Mouse (Mus musculus) MEL (cell line): ENCODE results near the gene 1810013L24Rik. TPM values are rescaled to one million over a fixed set of nuclear protein-coding genes. Genes with fewer than 3 reads are reported as not detected.

Experiments
- DNase-seq: peaks from one replicate; pipeline ENCODE4 v3.0.0; 2011; ENCODE audit warnings: low read depth, low spot score
- H3K27ac ChIP-seq: 2 replicates; pipeline ENCODE4 v1.5.1; 2012; ENCODE audit warnings: low read depth, mild to moderate bottlenecking, control low read depth, low read length, moderate library complexity; ENCODE audit not compliant: control insufficient read depth
- H3K27me3 ChIP-seq, 2 experiments: fragments of 150-350 bp in 1 of 2; sonication (generic) in 1 of 2; 2 replicates each; pipeline ENCODE4 v1.6.1; 2012; ENCODE audit warnings: low read length in 2 of 2, mild to moderate bottlenecking in 2 of 2, improper control_type of control experiment in 1 of 2, moderate library complexity in 1 of 2; ENCODE audit not compliant: insufficient read depth in 2 of 2, control insufficient read depth in 1 of 2
- H3K36me3 ChIP-seq, 2 experiments: 2 replicates each; pipeline ENCODE4 v1.6.1; 2012 to 2014; ENCODE audit warnings: low read length in 2 of 2, improper control_type of control experiment in 1 of 2, inconsistent platforms in 1 of 2, mild to moderate bottlenecking in 1 of 2; ENCODE audit not compliant: insufficient read depth in 2 of 2, control insufficient read depth in 1 of 2
- H3K4me1 ChIP-seq, 2 experiments: fragments of 150-350 bp in 1 of 2; sonication (generic) in 1 of 2; 2 replicates each; pipeline ENCODE4 v1.6.1; 2012; ENCODE audit warnings: low read length in 2 of 2, improper control_type of control experiment in 1 of 2, mild to moderate bottlenecking in 1 of 2; ENCODE audit not compliant: insufficient read depth in 2 of 2, control insufficient read depth in 1 of 2
- H3K4me3 ChIP-seq, 2 experiments: fragments of 150-350 bp in 1 of 2; sonication (generic) in 1 of 2; 2 replicates each; pipeline ENCODE4 v1.5.1; 2012; ENCODE audit warnings: low read depth in 2 of 2, low read length in 2 of 2, mild to moderate bottlenecking in 2 of 2, moderate library complexity in 2 of 2, control low read depth in 1 of 2, improper control_type of control experiment in 1 of 2; ENCODE audit not compliant: control insufficient read depth in 1 of 2, insufficient read depth in 1 of 2
- H3K79me2 ChIP-seq: 2 replicates; pipeline ENCODE4 v1.6.1; 2012; ENCODE audit warnings: mild to moderate bottlenecking, low read length, moderate library complexity; ENCODE audit not compliant: control insufficient read depth, poor library complexity, insufficient read depth
- H3K9ac ChIP-seq: 2 replicates; pipeline ENCODE4 v1.6.1; 2012; ENCODE audit warnings: low read depth, mild to moderate bottlenecking, control low read depth, low read length, moderate library complexity; ENCODE audit not compliant: control insufficient read depth, poor library complexity, severe bottlenecking
- H3K9me3 ChIP-seq: fragments of 150-350 bp; sonication (generic); replicated peaks from 2 replicates; pipeline ENCODE4 v1.6.1; 2012; ENCODE audit warnings: mild to moderate bottlenecking, low read length, improper control_type of control experiment, moderate library complexity; ENCODE audit not compliant: insufficient read depth
- BHLHE40 ChIP-seq: IDR thresholded peaks from 2 replicates; pipeline ENCODE4 v1.6.1; 2012; ENCODE audit warnings: low read depth, mild to moderate bottlenecking, inconsistent platforms, low read length, improper control_type of control experiment, borderline replicate concordance
- CHD1 ChIP-seq: IDR thresholded peaks from 2 replicates; pipeline ENCODE4 v1.6.1; 2012; ENCODE audit warnings: low read depth, mild to moderate bottlenecking, inconsistent platforms, low read length, improper control_type of control experiment
- CHD2 ChIP-seq: IDR thresholded peaks from 2 replicates; pipeline ENCODE4 v1.6.1; 2011; ENCODE audit warnings: low read length, improper control_type of control experiment
- CTCF ChIP-seq, 3 experiments: IDR thresholded peaks in 2 of 3; conservative IDR thresholded peaks in 1 of 3; 2 replicates each; pipeline ENCODE4 v1.5.1; 2011 to 2012; ENCODE audit warnings: low read length in 3 of 3, low read depth in 2 of 3, mild to moderate bottlenecking in 2 of 3, improper control_type of control experiment in 1 of 3, inconsistent platforms in 1 of 3, mixed read lengths in 1 of 3, moderate library complexity in 1 of 3; ENCODE audit not compliant: control insufficient read depth in 1 of 3, insufficient read depth in 1 of 3, poor library complexity in 1 of 3, severe bottlenecking in 1 of 3
- E2F4 ChIP-seq: IDR thresholded peaks from 2 replicates; pipeline ENCODE4 v1.6.1; 2011; ENCODE audit warnings: low read depth, low read length, improper control_type of control experiment, borderline replicate concordance
- ELF1 ChIP-seq: IDR thresholded peaks from 2 replicates; pipeline ENCODE4 v1.6.1; 2014; ENCODE audit warnings: low read depth, mild to moderate bottlenecking, inconsistent platforms, low read length, improper control_type of control experiment, moderate library complexity
- EP300 ChIP-seq, 2 experiments: IDR thresholded peaks; 2 replicates each; pipeline ENCODE4 v1.6.1; 2011; ENCODE audit warnings: improper control_type of control experiment in 2 of 2, low read length in 2 of 2, low read depth in 1 of 2, mild to moderate bottlenecking in 1 of 2
- ETS1 ChIP-seq: IDR thresholded peaks from 2 replicates; pipeline ENCODE4 v1.6.1; 2012; ENCODE audit warnings: low read depth, mild to moderate bottlenecking, inconsistent platforms, low read length, improper control_type of control experiment, moderate library complexity
- GABPA ChIP-seq: IDR thresholded peaks from 2 replicates; pipeline ENCODE4 v1.6.1; 2012; ENCODE audit warnings: low read depth, mild to moderate bottlenecking, inconsistent platforms, low read length, improper control_type of control experiment, moderate library complexity
- GATA1 ChIP-seq: IDR thresholded peaks from 2 replicates; pipeline ENCODE4 v1.6.1; 2011; ENCODE audit warnings: low read depth, low read length, improper control_type of control experiment
- HCFC1 ChIP-seq: IDR thresholded peaks from 2 replicates; pipeline ENCODE4 v1.6.1; 2012; ENCODE audit warnings: low read depth, mild to moderate bottlenecking, inconsistent platforms, low read length, improper control_type of control experiment, moderate library complexity
- JUND ChIP-seq: IDR thresholded peaks from 2 replicates; pipeline ENCODE4 v1.6.1; 2011; ENCODE audit warnings: low read depth, mild to moderate bottlenecking, improper control_type of control experiment, low read length
- KAT2A ChIP-seq: conservative IDR thresholded peaks from 2 replicates; pipeline ENCODE4 v1.6.1; 2012; ENCODE audit warnings: low read depth, low read length, improper control_type of control experiment, inconsistent platforms
- MAFK ChIP-seq: IDR thresholded peaks from 2 replicates; pipeline ENCODE4 v1.6.1; 2011; ENCODE audit warnings: low read depth, mild to moderate bottlenecking, low read length, improper control_type of control experiment, borderline replicate concordance
- MAX ChIP-seq: IDR thresholded peaks from 2 replicates; pipeline ENCODE4 v1.6.1; 2011; ENCODE audit warnings: low read length, improper control_type of control experiment
- MAZ ChIP-seq: IDR thresholded peaks from 2 replicates; pipeline ENCODE4 v1.6.1; 2012; ENCODE audit warnings: low read depth, mild to moderate bottlenecking, inconsistent platforms, low read length, improper control_type of control experiment
- MEF2A ChIP-seq: IDR thresholded peaks from 2 replicates; pipeline ENCODE4 v1.6.1; 2014; ENCODE audit warnings: low read depth, mild to moderate bottlenecking, inconsistent platforms, low read length, improper control_type of control experiment; ENCODE audit not compliant: poor library complexity, insufficient replicate concordance, severe bottlenecking; ENCODE audit errors: extremely low read depth
- MXI1 ChIP-seq: IDR thresholded peaks from 2 replicates; pipeline ENCODE4 v1.6.1; 2011; ENCODE audit warnings: mild to moderate bottlenecking, low read depth, low read length, improper control_type of control experiment
- MYB ChIP-seq: IDR thresholded peaks from 2 replicates; pipeline ENCODE4 v1.6.1; 2011; ENCODE audit warnings: mild to moderate bottlenecking, low read depth, low read length, improper control_type of control experiment
- MYC ChIP-seq: IDR thresholded peaks from 2 replicates; pipeline ENCODE4 v1.6.1; 2011; ENCODE audit warnings: low read depth, mild to moderate bottlenecking, low read length, improper control_type of control experiment, moderate library complexity
- NELFE ChIP-seq: IDR thresholded peaks from 2 replicates; pipeline ENCODE4 v1.6.1; 2011; ENCODE audit warnings: low read depth, low read length, improper control_type of control experiment
- NRF1 ChIP-seq: IDR thresholded peaks from 2 replicates; pipeline ENCODE4 v1.6.1; 2014; ENCODE audit warnings: low read depth, mild to moderate bottlenecking, inconsistent platforms, low read length, improper control_type of control experiment, moderate library complexity; ENCODE audit not compliant: poor library complexity, insufficient read depth, severe bottlenecking
- POLR2A ChIP-seq, 2 experiments: IDR thresholded peaks; 2 replicates each; pipeline ENCODE4 v1.6.1; 2011 to 2012; ENCODE audit warnings: low read length in 2 of 2, mild to moderate bottlenecking in 2 of 2, control low read depth in 1 of 2, improper control_type of control experiment in 1 of 2, low read depth in 1 of 2, moderate library complexity in 1 of 2; ENCODE audit not compliant: control insufficient read depth in 1 of 2, insufficient read depth in 1 of 2, poor library complexity in 1 of 2
- POLR2AphosphoS2 ChIP-seq: IDR thresholded peaks from 2 replicates; pipeline ENCODE4 v1.6.1; 2011; ENCODE audit warnings: low read length, improper control_type of control experiment
- POLR2AphosphoS5 ChIP-seq: IDR thresholded peaks from 2 replicates; pipeline ENCODE4 v1.6.1; 2012; ENCODE audit warnings: low read depth, borderline replicate concordance, mild to moderate bottlenecking, inconsistent platforms, low read length, moderate library complexity, mixed read lengths
- RAD21 ChIP-seq: IDR thresholded peaks from 2 replicates; pipeline ENCODE4 v1.6.1; 2011; ENCODE audit warnings: mild to moderate bottlenecking, low read depth, low read length, improper control_type of control experiment
- RCOR1 ChIP-seq: IDR thresholded peaks from 2 replicates; pipeline ENCODE4 v1.6.1; 2012; ENCODE audit warnings: low read depth, mild to moderate bottlenecking, inconsistent platforms, low read length, improper control_type of control experiment
- SIN3A ChIP-seq: IDR thresholded peaks from 2 replicates; pipeline ENCODE4 v1.6.1; 2012; ENCODE audit warnings: low read length, improper control_type of control experiment, inconsistent platforms
- SMC3 ChIP-seq: IDR thresholded peaks from 2 replicates; pipeline ENCODE4 v1.6.1; 2011; ENCODE audit warnings: low read depth, low read length, improper control_type of control experiment
- TAL1 ChIP-seq: IDR thresholded peaks from 2 replicates; pipeline ENCODE4 v1.6.1; 2012; ENCODE audit warnings: mild to moderate bottlenecking, inconsistent platforms, low read length, moderate library complexity, mixed read lengths
- TBP ChIP-seq: IDR thresholded peaks from 2 replicates; pipeline ENCODE4 v1.8.0; 2011; ENCODE audit warnings: low read depth, low read length, improper control_type of control experiment
- TCF12 ChIP-seq: IDR thresholded peaks from 2 replicates; pipeline ENCODE4 v1.6.1; 2014; ENCODE audit warnings: low read depth, mild to moderate bottlenecking, inconsistent platforms, low read length, improper control_type of control experiment, moderate library complexity
- UBTF ChIP-seq: IDR thresholded peaks from 2 replicates; pipeline ENCODE4 v1.6.1; 2012; ENCODE audit warnings: low read depth, mild to moderate bottlenecking, inconsistent platforms, low read length, improper control_type of control experiment, moderate library complexity, borderline replicate concordance; ENCODE audit not compliant: insufficient read depth
- USF1 ChIP-seq: IDR thresholded peaks from 2 replicates; pipeline ENCODE4 v1.6.1; 2014; ENCODE audit warnings: low read depth, mild to moderate bottlenecking, inconsistent platforms, low read length, improper control_type of control experiment, moderate library complexity
- USF2 ChIP-seq, 2 experiments: IDR thresholded peaks; 2 replicates each; pipeline ENCODE4 v1.6.1; 2011 to 2012; ENCODE audit warnings: improper control_type of control experiment in 2 of 2, low read length in 2 of 2, borderline replicate concordance in 1 of 2, inconsistent platforms in 1 of 2, low read depth in 1 of 2, mild to moderate bottlenecking in 1 of 2; ENCODE audit not compliant: insufficient read depth in 1 of 2
- ZKSCAN1 ChIP-seq: IDR thresholded peaks from 2 replicates; pipeline ENCODE4 v1.6.1; 2012; ENCODE audit warnings: low read depth, mild to moderate bottlenecking, inconsistent platforms, low read length, improper control_type of control experiment, moderate library complexity
- ZMIZ1 ChIP-seq: IDR thresholded peaks from 2 replicates; pipeline ENCODE4 v1.6.1; 2012; ENCODE audit warnings: low read depth, mild to moderate bottlenecking, inconsistent platforms, low read length, improper control_type of control experiment, moderate library complexity
- ZNF384 ChIP-seq: IDR thresholded peaks from 2 replicates; pipeline ENCODE4 v1.6.1; 2012; ENCODE audit warnings: low read depth, mild to moderate bottlenecking, inconsistent platforms, low read length, improper control_type of control experiment
- polyA plus RNA-seq, 2 experiments: library from polyadenylated mRNA; stranded (reverse) in 1 of 2; unstranded in 1 of 2; fragments of >175 nt in 1 of 2; fragments of >200 nt in 1 of 2; gene quantifications; 2 replicates each; pipeline versions ENCODE4 v1.2.1 to v1.2.4; 2012; ENCODE audit warnings: low replicate concordance in 2 of 2, low read depth in 1 of 2; ENCODE audit not compliant: insufficient read length in 2 of 2, insufficient read depth in 1 of 2, missing spikeins in 1 of 2
- total RNA-seq: library from RNA; depleted of rRNA; stranded (reverse); fragments of 300-350 nt; gene quantifications from 2 replicates; pipeline ENCODE4 v1.2.3, GENCODE M21; 2012

Gene 1810013L24Rik
- total and polyA plus RNA-seq, 3 experiments = 27.6 to 154 (median 29.9) TPM

DNA sequence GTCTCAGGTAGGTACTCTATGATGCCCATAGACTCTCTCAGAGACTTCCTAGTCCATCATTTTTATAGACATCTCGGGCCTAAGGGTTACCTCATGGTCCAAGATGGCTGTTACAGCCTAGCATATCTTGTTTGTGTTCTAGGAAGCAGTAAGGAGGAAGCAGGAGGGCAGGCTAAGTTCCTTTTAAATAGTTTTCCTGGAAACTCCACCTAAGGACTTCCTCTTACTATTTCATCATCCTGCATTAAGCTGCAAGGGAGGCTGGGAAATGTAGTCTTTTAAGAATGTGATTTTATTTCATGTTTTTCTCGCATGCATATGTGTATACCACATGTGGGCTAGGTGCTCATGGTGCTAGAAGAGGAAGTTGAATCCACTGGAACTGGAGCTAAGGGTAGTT lies 6.2 kb upstream of the 1810013L24Rik start:
- peaks cover 0 to 16% of the 10 kb centered on the region in 2 experiments; a peak in 2 of 4 replicates for H3K36me3 ChIP-seq
- no peaks in the 10 kb centered on the region for H3K79me2 ChIP-seq
- no peak overlapping the region for H3K4me3 ChIP-seq
- H3K4me1 ChIP-seq = peaks cover 11 to 13% of the 10 kb centered on the region in 2 experiments
- H3K27ac ChIP-seq = peak overlapping the region; percentile 68
- H3K27me3 ChIP-seq = no peaks in the 10 kb centered on the region
- peak; percentile 94 for DNase-seq
- no peak overlapping the region; the same call in 1 of the 2 replicates for H3K9ac ChIP-seq
- H3K9me3 ChIP-seq = no peaks in the 10 kb centered on the region
- peak; percentile 82 for TF ChIP-seq KAT2A
- TF ChIP-seq POLR2AphosphoS2 = no peak; the same call in 1 of the 2 replicates
- TF ChIP-seq SMC3 = no peak
- TF ChIP-seq ZKSCAN1 = no peak
- no peak for TF ChIP-seq TCF12
- TF ChIP-seq POLR2A (IDR thresholded peaks at IDR 0.05; ENCODE audit: control insufficient read depth in 1 of 2, insufficient read depth in 1 of 2, low read depth in 1 of 2, low read length in 2 of 2, poor library complexity in 1 of 2) = peak in 1 of 2 experiments; percentile 62; a peak in 1 of 4 replicates
- TF ChIP-seq MEF2A = no peak
- TF ChIP-seq GATA1 = no peak
- TF ChIP-seq ETS1 = peak; percentile 81
- peak; percentile 91 for TF ChIP-seq MXI1
- no peak for TF ChIP-seq CHD2
- TF ChIP-seq ELF1 = peak; percentile 91
- no peak for TF ChIP-seq MYB
- TF ChIP-seq RCOR1 = no peak
- no peak for TF ChIP-seq ZMIZ1
- peak; percentile 90 for TF ChIP-seq MAX
- peak; percentile 21 to 50; a peak in 2 of 4 replicates for TF ChIP-seq EP300 (IDR thresholded peaks at IDR 0.05; ENCODE audit: low read depth in 1 of 2, low read length in 2 of 2)
- TF ChIP-seq CHD1 = no peak
- no peak for TF ChIP-seq USF2 (IDR thresholded peaks at IDR 0.05; ENCODE audit: borderline replicate concordance in 1 of 2, insufficient read depth in 1 of 2, low read depth in 1 of 2, low read length in 2 of 2)
- no peak for TF ChIP-seq TAL1
- TF ChIP-seq MAZ = no peak
- TF ChIP-seq TBP = peak; percentile 74
- no peak for TF ChIP-seq ZNF384
- TF ChIP-seq GABPA = no peak
- no peak for TF ChIP-seq RAD21
- peak; percentile 92 for TF ChIP-seq SIN3A
- TF ChIP-seq MAFK = no peak
- TF ChIP-seq HCFC1 = peak; percentile 100
- no peak for TF ChIP-seq CTCF (IDR thresholded peaks at IDR 0.05 in 2 of 3, conservative IDR thresholded peaks at IDR 0.05 in 1 of 3; ENCODE audit: control insufficient read depth in 1 of 3, insufficient read depth in 1 of 3, low read depth in 2 of 3, low read length in 3 of 3, poor library complexity in 1 of 3, severe bottlenecking in 1 of 3)
- TF ChIP-seq UBTF = no peak
- no peak for TF ChIP-seq JUND
- no peak for TF ChIP-seq E2F4
- TF ChIP-seq NRF1 = no peak
- peak; percentile 98 for TF ChIP-seq MYC
- TF ChIP-seq NELFE = peak; percentile 54
- no peak for TF ChIP-seq POLR2AphosphoS5
- peak; percentile 43; the same call in 1 of the 2 replicates for TF ChIP-seq USF1
- no peak for TF ChIP-seq BHLHE40
